Mouse (Mus musculus) leukemia stem cell, adult 10-12 weeks (primary cell): ENCODE data around the gene Carnmt1. TPM values are rescaled to one million over a fixed set of nuclear protein-coding genes. Genes with fewer than 3 reads are reported as not detected.

Experiments
- polyA plus RNA-seq: library from polyadenylated mRNA; stranded (reverse); fragments of >175 nt; gene quantifications from 2 replicates; pipeline ENCODE4 v1.2.3, GENCODE M21; 2012; ENCODE audit warnings: low replicate concordance

The Carnmt1 gene
- polyA plus RNA-seq: 7.1 and 7.3 TPM in 2 replicates

DNA sequence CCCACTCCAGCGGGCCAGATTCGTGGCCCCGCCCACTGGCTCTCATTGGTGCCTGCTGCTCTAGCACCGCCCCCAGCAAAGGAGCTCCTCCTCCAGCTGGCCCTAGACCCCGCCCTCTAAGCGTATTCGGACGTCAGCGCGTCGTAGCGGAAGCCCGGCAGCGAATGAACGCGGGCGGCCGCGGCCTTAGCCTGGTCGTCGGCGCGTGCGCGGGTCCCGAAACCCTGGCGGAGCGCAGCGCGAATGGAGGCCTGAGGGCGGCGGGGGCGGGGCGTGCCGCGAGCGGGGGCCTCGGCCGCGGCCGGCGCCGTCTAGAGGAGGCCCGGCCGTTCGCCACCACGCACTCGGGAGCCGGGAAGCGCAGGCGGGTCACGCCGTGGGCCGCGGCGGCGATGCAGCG is at the start of gene Carnmt1:
Gene Carnmt1 (plus strand): TSS at position 157 of the 400 bp plus-strand sequence.

DNA sequence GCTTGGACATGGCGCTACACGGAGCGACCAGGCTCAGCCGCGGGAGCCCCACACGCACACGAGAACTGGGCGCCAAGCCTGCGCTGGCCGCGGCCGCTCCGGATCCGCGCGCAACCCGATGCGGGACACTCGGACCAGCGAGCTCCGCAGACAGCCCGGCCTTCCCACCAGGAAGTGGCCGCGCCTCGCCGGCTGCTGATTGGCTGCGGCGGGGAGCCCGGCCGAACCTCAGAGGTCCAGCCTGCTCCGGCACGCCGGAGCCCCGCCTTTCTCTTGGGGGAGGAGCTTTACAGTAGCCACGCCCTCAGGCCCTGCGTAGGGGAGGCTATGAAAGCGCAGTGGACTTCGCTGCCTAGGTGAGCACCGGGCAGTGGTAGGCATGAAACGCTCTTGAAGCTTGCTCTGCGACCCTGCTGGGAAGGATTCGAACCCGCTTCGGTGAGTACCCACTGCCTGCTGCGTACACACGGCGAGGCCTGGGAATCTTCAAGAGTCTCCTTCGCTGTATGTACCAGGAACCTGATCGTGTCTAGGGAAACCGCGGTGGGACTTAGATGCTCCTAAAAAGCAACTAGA is 38.8 kb upstream of the Carnmt1 start, which contains the start of the genes Ostf1 and Nmrk1:
Gene Ostf1 (minus strand): TSS at position 180 of the 576 bp plus-strand sequence.
Gene Nmrk1 (plus strand): TSS at position 307 of the 576 bp plus-strand sequence.

DNA sequence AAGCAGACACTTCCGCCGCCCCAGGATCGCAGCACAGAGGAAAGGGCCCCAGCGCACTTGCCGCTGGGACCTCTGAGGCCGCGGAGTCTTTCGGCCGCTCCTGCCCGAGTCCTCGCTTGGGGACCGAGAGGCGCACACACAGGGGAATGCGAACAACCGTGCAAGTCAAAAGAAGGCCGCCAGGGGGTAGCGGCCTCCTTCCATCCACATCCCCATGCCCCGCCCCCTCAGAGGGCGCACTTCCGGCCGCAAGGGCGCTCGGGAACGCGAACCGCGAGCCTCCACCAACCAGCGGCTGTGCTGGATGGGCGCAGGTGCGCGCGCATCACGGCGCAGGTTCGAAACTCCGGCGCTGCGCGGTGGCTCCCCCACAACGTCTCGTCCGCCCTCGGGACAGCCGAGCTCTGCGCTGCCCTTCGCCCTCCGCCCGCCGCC is 42.3 kb downstream of the Carnmt1 start, which contains the start of gene D030056L22Rik:
Gene D030056L22Rik (plus strand): TSS at position 328 of the 435 bp plus-strand sequence.

DNA sequence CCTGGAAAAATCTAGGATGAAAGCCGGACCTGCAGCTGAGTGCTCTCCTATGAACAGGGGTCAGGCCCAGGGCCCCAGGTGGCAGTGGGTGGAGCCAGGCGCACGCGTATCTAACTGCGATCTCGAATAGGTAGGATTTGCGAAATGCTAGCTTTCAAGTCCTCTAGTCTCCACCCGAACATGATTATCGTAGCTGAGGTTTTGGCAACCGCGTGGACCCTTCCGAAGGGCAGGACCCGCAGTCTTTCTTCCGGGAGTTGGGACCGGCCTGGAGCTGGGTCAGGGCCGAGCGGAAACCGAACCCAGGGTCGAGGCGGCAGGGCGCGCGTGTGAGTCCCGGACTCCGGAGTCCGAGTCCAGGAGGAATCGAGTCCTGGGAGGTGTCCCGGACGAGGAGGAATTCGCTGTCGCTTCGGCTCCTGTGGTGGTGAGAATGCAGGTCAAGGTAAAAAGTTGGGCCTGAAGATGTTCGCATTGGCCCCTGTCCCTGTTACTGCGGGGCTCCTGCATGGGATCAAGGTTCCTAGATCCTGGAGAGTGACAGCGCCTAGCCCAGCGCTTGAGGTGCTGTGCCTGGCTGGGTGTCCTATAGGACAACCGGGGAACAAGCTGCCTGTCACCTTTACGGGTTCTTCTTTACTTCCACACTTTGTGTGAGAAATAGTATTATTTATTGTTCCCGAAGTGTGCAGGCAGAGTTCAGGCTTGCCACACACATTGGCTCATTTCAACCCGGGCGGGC is 79.2 kb downstream of the Carnmt1 start, which contains the start of gene Trpm6:
Gene Trpm6 (plus strand): TSS at position 386 of the 742 bp plus-strand sequence.

Other genes starting within 250 kb of the Carnmt1 start
- 349 and 538 TPM in 2 replicates for gene Ostf1, start 38.9 kb upstream of the Carnmt1 start, polyA plus RNA-seq
- 1.0 TPM in 2 replicates for gene Nmrk1, start 38.8 kb upstream of the Carnmt1 start, polyA plus RNA-seq
- 33.3 and 36.4 TPM in 2 replicates for gene D030056L22Rik, start 42.4 kb downstream of the Carnmt1 start, polyA plus RNA-seq
- not detected in 2 replicates for gene Trpm6, start 79.2 kb downstream of the Carnmt1 start, polyA plus RNA-seq